Mouse (Mus musculus) adrenal gland, postnatal 10 days (tissue): Measurements from ENCODE around the gene Efcab3. TPM values are rescaled to one million over a fixed set of nuclear protein-coding genes. Genes with fewer than 3 reads are reported as not detected.

ENCODE experiments used
- DNase-seq: peaks from one replicate; pipeline ENCODE4 v3.0.0; 2021; ENCODE audit warnings: mixed read lengths
- total RNA-seq, 2 experiments: library from RNA; stranded (reverse); gene quantifications; 2 replicates each; pipeline ENCODE4 v1.2.3; 2021

The Efcab3 gene
- total RNA-seq, 2 experiments from 2014 or later: 0.33 to 1.2 TPM

GRCm38 (mm10) chr11:105146593-105146992 is 83.2 kb downstream of the Efcab3 start, which contains the start of gene Gm10842:
Gm10842 (plus strand) TSS chr11:105146893.
- DNase-seq: no peak

GRCm38 (mm10) chr11:105149353-105149752 is 86.0 kb downstream of the Efcab3 start:
- DNase-seq: no peak

- DNase-seq: no peak
Observed at GRCm38 (mm10) chr11:105149766-105150165, 86.4 kb downstream of the Efcab3 start.

- no peak for DNase-seq
Observed at GRCm38 (mm10) chr11:105150691-105151090, 87.3 kb downstream of the Efcab3 start.

GRCm38 (mm10) chr11:105151226-105152016 is 88.0 kb downstream of the Efcab3 start:
- no peak for DNase-seq

GRCm38 (mm10) chr11:105152017-105152300 is 88.6 kb downstream of the Efcab3 start:
- DNase-seq: no peak

- no peak for DNase-seq
Observed at GRCm38 (mm10) chr11:105152357-105152899, 89.0 kb downstream of the Efcab3 start.

GRCm38 (mm10) chr11:105153068-105153833 is 89.9 kb downstream of the Efcab3 start:
- DNase-seq: peak; percentile 81

- DNase-seq: no peak
Observed at GRCm38 (mm10) chr11:105155915-105156314, 92.5 kb downstream of the Efcab3 start.

GRCm38 (mm10) chr11:105156748-105157267 is 93.4 kb downstream of the Efcab3 start:
- DNase-seq: no peak

GRCm38 (mm10) chr11:105158047-105158446 is 94.7 kb downstream of the Efcab3 start:
- no peak for DNase-seq

GRCm38 (mm10) chr11:105159673-105160360 is 96.4 kb downstream of the Efcab3 start:
- DNase-seq: no peak

GRCm38 (mm10) chr11:105161411-105161810 is 98.0 kb downstream of the Efcab3 start:
- no peak for DNase-seq

- no peak for DNase-seq
Observed at GRCm38 (mm10) chr11:105164516-105165510, 101.4 kb downstream of the Efcab3 start.

- no peak for DNase-seq
Observed at GRCm38 (mm10) chr11:105166780-105167179, 103.4 kb downstream of the Efcab3 start.

Other genes with a start within 250 kb of the Efcab3 start
- 10 to 100 TPM; 22.6 to 25.6 TPM for gene Mettl2, start 62.8 kb downstream of the Efcab3 start, total RNA-seq
- not detected for gene Gm10842, start 83.3 kb downstream of the Efcab3 start, total RNA-seq
- gene Tlk2, start 115.2 kb downstream of the Efcab3 start, total RNA-seq: 10 to 100 TPM; 43.8 to 53.5 TPM
- gene Mrc2, start 229.1 kb downstream of the Efcab3 start, total RNA-seq: 10 to 100 TPM; 27.6 to 28.0 TPM